Mouse (Mus musculus): ENCODE data around the gene Dysf. TPM values are rescaled to one million over a fixed set of nuclear protein-coding genes. Genes with fewer than 3 reads are reported as not detected.
"Not testable (repeated sequence)": the region's sequence is repeated elsewhere in the genome, so short reads cannot be mapped to it uniquely, and the experiment has no call there.

Gene Dysf
- polyA plus RNA-seq (2014; fragmentation: Nextera tagmentation; extraction: Ambion mirVana), result 2.1 and 5.4 TPM in 2 replicates

GRCm38 (mm10) chr6:84008363-84009171, at the start of gene Dysf:
Gene Dysf, plus strand, starts transcription at chr6:84008590.
- no peaks in the 10 kb centered on the region for H3K27me3 ChIP-seq (ENCODE audit: control insufficient read depth, insufficient read depth, low read length)
- WGBS, result 1% methylated on average over 41 of the region's 41 CpGs
- no peaks in the 10 kb centered on the region for H3K36me3 ChIP-seq (ENCODE audit: control insufficient read depth, insufficient read depth, low read length)
- H3K4me3 ChIP-seq (ENCODE audit: low read depth, low read length), result peak within 1 kb of the TSS; percentile 28
- no peak within 1 kb of the TSS for H3K27ac ChIP-seq (ENCODE audit: low read depth, low read length)
- H3K9me3 ChIP-seq (ENCODE audit: control insufficient read depth, low read length), result no peaks in the 10 kb centered on the region
- ATAC-seq (ENCODE audit: low read depth), result peak; percentile 54; the same call in 1 of the 2 replicates
- H3K4me2 ChIP-seq (ENCODE audit: low read depth, low read length), result peak within 1 kb of the TSS; percentile 61
- peak within 1 kb of the TSS; percentile 29; the same call in 1 of the 2 replicates for H3K9ac ChIP-seq (replicated peaks; ENCODE audit: low read depth, low read length)
- peaks cover 11% of the 10 kb centered on the region for H3K4me1 ChIP-seq (ENCODE audit: control insufficient read depth, insufficient read depth, low read length)

- no peak for ATAC-seq (ENCODE audit: low read depth)
- Histone ChIP-seq H3K27ac (ENCODE audit: low read depth, low read length) (no peak overlapping the region), H3K27me3 (ENCODE audit: control insufficient read depth, insufficient read depth, low read length) (no peaks in the 10 kb centered on the region), H3K4me1 (ENCODE audit: control insufficient read depth, insufficient read depth, low read length) (no peaks in the 10 kb centered on the region), H3K36me3 (ENCODE audit: control insufficient read depth, insufficient read depth, low read length) (peaks cover 31% of the 10 kb centered on the region), H3K4me3 (ENCODE audit: low read depth, low read length) (no peak overlapping the region), H3K9ac (replicated peaks; ENCODE audit: low read depth, low read length) (no peak overlapping the region), H3K4me2 (ENCODE audit: low read depth, low read length) (no peak overlapping the region), H3K9me3 (ENCODE audit: control insufficient read depth, low read length) (no peaks in the 10 kb centered on the region)
- WGBS, result 96% methylated on average over 5 of the region's 5 CpGs
These were observed 20.7 kb upstream of the Dysf start for GRCm38 (mm10) chr6:83987642-83988041.

GRCm38 (mm10) chr6:84002716-84003115, 5.7 kb upstream of the Dysf start:
- H3K4me3 ChIP-seq (ENCODE audit: low read depth, low read length), result no peak overlapping the region
- no peaks in the 10 kb centered on the region for H3K27me3 ChIP-seq (ENCODE audit: control insufficient read depth, insufficient read depth, low read length)
- H3K9ac ChIP-seq (replicated peaks; ENCODE audit: low read depth, low read length), result no peak overlapping the region
- WGBS, result 76% methylated on average over 1 of the region's 1 CpGs
- peaks cover 4% of the 10 kb centered on the region; the same call in 1 of the 2 replicates for H3K36me3 ChIP-seq (ENCODE audit: control insufficient read depth, insufficient read depth, low read length)
- no peak for ATAC-seq (ENCODE audit: low read depth)
- H3K4me1 ChIP-seq (ENCODE audit: control insufficient read depth, insufficient read depth, low read length), result no peaks in the 10 kb centered on the region
- H3K27ac ChIP-seq (ENCODE audit: low read depth, low read length), result no peak overlapping the region
- H3K4me2 ChIP-seq (ENCODE audit: low read depth, low read length), result no peak overlapping the region
- H3K9me3 ChIP-seq (ENCODE audit: control insufficient read depth, low read length), result no peaks in the 10 kb centered on the region

GRCm38 (mm10) chr6:84004295-84004694, 4.1 kb upstream of the Dysf start:
- H3K9me3 ChIP-seq (ENCODE audit: control insufficient read depth, low read length), result no peaks in the 10 kb centered on the region
- H3K4me2 ChIP-seq (ENCODE audit: low read depth, low read length), result no peak overlapping the region
- no peak overlapping the region for H3K9ac ChIP-seq (replicated peaks; ENCODE audit: low read depth, low read length)
- H3K27me3 ChIP-seq (ENCODE audit: control insufficient read depth, insufficient read depth, low read length), result no peaks in the 10 kb centered on the region
- no peak overlapping the region for H3K27ac ChIP-seq (ENCODE audit: low read depth, low read length)
- peaks cover 2% of the 10 kb centered on the region; the same call in 1 of the 2 replicates for H3K36me3 ChIP-seq (ENCODE audit: control insufficient read depth, insufficient read depth, low read length)
- no peak overlapping the region for H3K4me3 ChIP-seq (ENCODE audit: low read depth, low read length)
- no peak for ATAC-seq (ENCODE audit: low read depth)
- H3K4me1 ChIP-seq (ENCODE audit: control insufficient read depth, insufficient read depth, low read length), result no peaks in the 10 kb centered on the region
- 88% methylated on average over 4 of the region's 4 CpGs for WGBS

GRCm38 (mm10) chr6:84009172-84009872, 932 bp downstream of the Dysf start:
- Histone ChIP-seq H3K27ac (ENCODE audit: low read depth, low read length) (no peak overlapping the region), H3K4me3 (ENCODE audit: low read depth, low read length) (peak overlapping the region; percentile 28; the same call in 1 of the 2 replicates), H3K36me3 (ENCODE audit: control insufficient read depth, insufficient read depth, low read length) (no peaks in the 10 kb centered on the region), H3K9me3 (ENCODE audit: control insufficient read depth, low read length) (no peaks in the 10 kb centered on the region), H3K9ac (replicated peaks; ENCODE audit: low read depth, low read length) (no peak overlapping the region), H3K4me1 (ENCODE audit: control insufficient read depth, insufficient read depth, low read length) (peaks cover 11% of the 10 kb centered on the region), H3K4me2 (ENCODE audit: low read depth, low read length) (peak overlapping the region; percentile 61), H3K27me3 (ENCODE audit: control insufficient read depth, insufficient read depth, low read length) (no peaks in the 10 kb centered on the region)
- WGBS, result 26% methylated on average over 8 of the region's 8 CpGs
- no peak for ATAC-seq (ENCODE audit: low read depth)

- no peak overlapping the region for H3K4me2 ChIP-seq (ENCODE audit: low read depth, low read length)
- H3K27ac ChIP-seq (ENCODE audit: low read depth, low read length), result no peak overlapping the region
- no peaks in the 10 kb centered on the region for H3K36me3 ChIP-seq (ENCODE audit: control insufficient read depth, insufficient read depth, low read length)
- no peaks in the 10 kb centered on the region for H3K27me3 ChIP-seq (ENCODE audit: control insufficient read depth, insufficient read depth, low read length)
- WGBS, result 21% methylated on average over 4 of the region's 4 CpGs
- H3K4me1 ChIP-seq (ENCODE audit: control insufficient read depth, insufficient read depth, low read length), result peaks cover 11% of the 10 kb centered on the region
- H3K4me3 ChIP-seq (ENCODE audit: low read depth, low read length), result no peak overlapping the region
- H3K9ac ChIP-seq (replicated peaks; ENCODE audit: low read depth, low read length), result no peak overlapping the region
- H3K9me3 ChIP-seq (ENCODE audit: control insufficient read depth, low read length), result no peaks in the 10 kb centered on the region
- peak; percentile 16 for ATAC-seq (ENCODE audit: low read depth)
These were observed 1.5 kb downstream of the Dysf start for GRCm38 (mm10) chr6:84009915-84010302.

- peak; percentile 68; the same call in 1 of the 2 replicates for ATAC-seq (ENCODE audit: low read depth)
- WGBS, result 31% methylated on average over 8 of the region's 8 CpGs
- no peaks in the 10 kb centered on the region for H3K9me3 ChIP-seq (ENCODE audit: control insufficient read depth, low read length)
- no peak overlapping the region for H3K4me3 ChIP-seq (ENCODE audit: low read depth, low read length)
- H3K36me3 ChIP-seq (ENCODE audit: control insufficient read depth, insufficient read depth, low read length), result no peaks in the 10 kb centered on the region
- no peaks in the 10 kb centered on the region for H3K27me3 ChIP-seq (ENCODE audit: control insufficient read depth, insufficient read depth, low read length)
- peaks cover 11% of the 10 kb centered on the region for H3K4me1 ChIP-seq (ENCODE audit: control insufficient read depth, insufficient read depth, low read length)
- peak overlapping the region; percentile 34; the same call in 1 of the 2 replicates for H3K27ac ChIP-seq (ENCODE audit: low read depth, low read length)
- no peak overlapping the region for H3K4me2 ChIP-seq (ENCODE audit: low read depth, low read length)
- H3K9ac ChIP-seq (replicated peaks; ENCODE audit: low read depth, low read length), result no peak overlapping the region
These were observed 2.2 kb downstream of the Dysf start for GRCm38 (mm10) chr6:84010303-84011225.

- ATAC-seq (ENCODE audit: low read depth); H3K4me3 ChIP-seq (ENCODE audit: low read depth, low read length); H3K4me1 ChIP-seq (ENCODE audit: control insufficient read depth, insufficient read depth, low read length); H3K27ac ChIP-seq (ENCODE audit: low read depth, low read length); H3K27me3 ChIP-seq (ENCODE audit: control insufficient read depth, insufficient read depth, low read length); H3K9ac ChIP-seq (replicated peaks; ENCODE audit: low read depth, low read length); H3K9me3 ChIP-seq (ENCODE audit: control insufficient read depth, low read length); H3K4me2 ChIP-seq (ENCODE audit: low read depth, low read length); H3K36me3 ChIP-seq (ENCODE audit: control insufficient read depth, insufficient read depth, low read length): not testable (repeated sequence)
- 62% methylated on average over 4 of the region's 4 CpGs for WGBS
These were observed 6.7 kb downstream of the Dysf start for GRCm38 (mm10) chr6:84014961-84015683.

Measured in neural tube, embryonic 14.5 days (tissue).